In the genomic region with DNA sequence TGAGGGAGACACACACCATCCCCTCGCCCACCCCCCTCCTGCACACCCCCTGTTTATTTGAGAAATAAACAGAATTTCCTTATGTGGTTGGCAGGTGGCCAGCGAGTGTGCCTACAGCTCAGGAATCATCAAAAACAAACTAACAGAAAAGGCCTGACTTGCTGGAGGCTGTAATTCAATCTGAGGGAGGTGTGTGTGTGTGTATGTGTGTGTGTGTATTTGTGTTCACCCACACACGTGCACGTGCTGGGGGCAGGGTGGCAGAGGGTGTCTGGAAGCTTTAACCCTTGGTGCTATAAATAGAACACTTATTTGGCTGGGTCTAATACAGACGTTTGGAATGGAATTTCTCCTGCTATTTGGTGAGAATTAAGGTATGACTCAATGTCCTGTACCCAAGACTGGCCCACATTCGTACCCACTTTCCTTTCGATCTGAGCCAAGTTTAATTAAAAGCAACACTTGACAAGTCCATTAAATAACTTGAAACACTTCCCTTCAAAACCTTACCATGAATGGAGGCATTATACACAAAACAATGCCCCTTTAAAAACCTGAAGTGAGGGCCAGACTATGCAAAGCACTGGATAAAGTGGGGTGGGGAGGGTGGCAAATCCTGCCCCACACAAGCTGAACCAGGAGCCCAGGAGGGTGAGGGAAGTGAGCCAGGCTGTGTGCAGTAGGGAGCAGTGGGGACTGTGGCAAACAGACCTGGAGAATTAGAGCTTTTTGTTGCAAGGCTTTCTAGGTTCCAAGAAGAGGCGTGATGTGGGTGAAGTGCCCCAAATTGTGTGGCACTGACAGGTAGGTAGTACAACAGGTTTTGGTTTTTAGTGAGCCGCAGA, we compare ENCODE assay signal across 10 mouse cellular contexts. TPM values are rescaled to one million over a fixed set of nuclear protein-coding genes. Genes with fewer than 3 reads are reported as not detected.
A peak's percentile ranks its signal among the peaks of the same experiment; 100 is the strongest.
DNase-seq lines count a peak whose midpoint lies in the region; ATAC-seq lines count a peak whose summit lies in the region.
"Had no signal": no experiment of that assay in that cellular context is flagged by ENCODE, and none has a peak within 500 bp of the region (broad histone marks: within the 10 kb centered on the region; RNA-seq: fewer than 3 reads in every experiment).

No protein-coding gene starts in this region.

- H3K9me3 ChIP-seq in heart, embryonic 10.5 days: no peaks in the 10 kb centered on the region
- H3K9me3 ChIP-seq in heart, embryonic 11.5 days (replicated peaks; ENCODE audit: control insufficient read depth, low read length): no peaks in the 10 kb centered on the region
- no peaks in the 10 kb centered on the region for H3K9me3 ChIP-seq in limb, embryonic 15.5 days

- no peaks in the 10 kb centered on the region for H3K36me3 ChIP-seq in heart, embryonic 10.5 days
- H3K36me3 ChIP-seq in heart, embryonic 11.5 days (ENCODE audit: control insufficient read depth, insufficient read depth, low read length): no peaks in the 10 kb centered on the region
- no peaks in the 10 kb centered on the region for H3K36me3 ChIP-seq in limb, embryonic 15.5 days

- H3K27ac ChIP-seq in heart, embryonic 10.5 days: peak overlapping the region; percentile 44; the same call in 1 of the 2 replicates
- H3K27ac ChIP-seq in heart, embryonic 11.5 days (ENCODE audit: low read depth, low read length): no peak overlapping the region
- H3K27ac ChIP-seq in limb, embryonic 15.5 days: peak overlapping the region; percentile 71
- H3K27ac ChIP-seq: liver, embryonic 14.5 days had no signal

- no peak overlapping the region for H3K4me2 ChIP-seq in heart, embryonic 11.5 days
- H3K4me2 ChIP-seq in limb, embryonic 15.5 days: no peak overlapping the region

- H3K9ac ChIP-seq in heart, embryonic 11.5 days (ENCODE audit: low read depth, low read length): no peak overlapping the region
- H3K9ac ChIP-seq in limb, embryonic 15.5 days: no peak overlapping the region
- H3K9ac ChIP-seq: liver, embryonic 14.5 days had no signal

- no peak for DNase-seq in heart, embryonic 10.5 days (ENCODE audit: low spot score)
- DNase-seq in NIH3T3 (ENCODE audit: low read depth): peak; percentile 82
- DNase-seq in heart, postnatal 4 days: peak; percentile 42
- no peak for DNase-seq in natural killer cell, adult 2 months (ENCODE audit: low spot score in 2 of 2)
- no peak for DNase-seq in embryo, embryonic 10.5 days (ENCODE audit: low spot score)
- DNase-seq in frontal cortex, postnatal 25 days (ENCODE audit: low spot score in 2 of 2): no peak
- DNase-seq: cerebellum, adult 9-10 months had no signal

- H3K27me3 ChIP-seq in heart, embryonic 10.5 days (ENCODE audit: insufficient read depth, poor library complexity, severe bottlenecking): 0 out of 2 replicates have a peak, but pooled peaks cover 2% of the 10 kb centered on the region
- H3K27me3 ChIP-seq in heart, embryonic 11.5 days (ENCODE audit: control insufficient read depth, insufficient read depth, low read length): 0 out of 2 replicates have a peak, but pooled peaks cover 3% of the 10 kb centered on the region
- no peaks in the 10 kb centered on the region for H3K27me3 ChIP-seq in limb, embryonic 15.5 days

- H3K4me1 ChIP-seq in heart, embryonic 10.5 days: peaks cover 53% of the 10 kb centered on the region
- H3K4me1 ChIP-seq in heart, embryonic 11.5 days (ENCODE audit: control insufficient read depth, insufficient read depth, low read length): peaks cover 25% of the 10 kb centered on the region
- peaks cover 49% of the 10 kb centered on the region for H3K4me1 ChIP-seq in limb, embryonic 15.5 days

- no peak for ATAC-seq in heart, embryonic 11.5 days (replicated peaks; ENCODE audit: insufficient number of reproducible peaks, low FRiP score, low TSS enrichment)
- peak; percentile 76 for ATAC-seq in limb, embryonic 15.5 days (ENCODE audit: insufficient number of reproducible peaks, low FRiP score, low TSS enrichment, low read depth)

- WGBS in heart, embryonic 10.5 days: 51% methylated on average over 9 of the region's 9 CpGs
- WGBS in heart, embryonic 11.5 days (ENCODE audit: insufficient replicate concordance): 47% methylated on average over 9 of the region's 9 CpGs
- WGBS in limb, embryonic 15.5 days: 20% methylated on average over 9 of the region's 9 CpGs

- no peak overlapping the region for H3K4me3 ChIP-seq in heart, embryonic 10.5 days
- no peak overlapping the region for H3K4me3 ChIP-seq in heart, embryonic 11.5 days (ENCODE audit: low read depth, low read length)
- H3K4me3 ChIP-seq in limb, embryonic 15.5 days: no peak overlapping the region

RNA-seq across cellular contexts. Expression of a gene that starts 20.1 kb away (rescaled TPM):
- polyA plus RNA-seq in heart, embryonic 10.5 days (2016; fragmentation: Nextera tagmentation; extraction: Ambion mirVana): 14.4 and 21.0 TPM in 2 replicates
- polyA plus RNA-seq in heart, embryonic 11.5 days (2014; fragmentation: Nextera tagmentation; extraction: Ambion mirVana): 11.5 and 15.4 TPM in 2 replicates
- 10 to 100 TPM; 36.9 to 43.8 TPM for total RNA-seq in heart, postnatal 4 days (2021)
- 28.4 and 28.6 TPM in 2 replicates for polyA plus RNA-seq in limb, embryonic 15.5 days (2015; fragmentation: Nextera tagmentation; extraction: Ambion mirVana)

Comparison
In these comparisons a context has a peak if more than half of its experiments do, and no peak if none do; other contexts are left out.
1. DNase-seq: peak in NIH3T3 (single experiment) and heart, postnatal 4 days (single experiment); none in heart, embryonic 10.5 days (single experiment), natural killer cell, adult 2 months (0 of 2), embryo, embryonic 10.5 days (single experiment) and frontal cortex, postnatal 25 days (0 of 2).